Comparison of ENCODE assay signal across 7 mouse cellular contexts in the genomic region with DNA sequence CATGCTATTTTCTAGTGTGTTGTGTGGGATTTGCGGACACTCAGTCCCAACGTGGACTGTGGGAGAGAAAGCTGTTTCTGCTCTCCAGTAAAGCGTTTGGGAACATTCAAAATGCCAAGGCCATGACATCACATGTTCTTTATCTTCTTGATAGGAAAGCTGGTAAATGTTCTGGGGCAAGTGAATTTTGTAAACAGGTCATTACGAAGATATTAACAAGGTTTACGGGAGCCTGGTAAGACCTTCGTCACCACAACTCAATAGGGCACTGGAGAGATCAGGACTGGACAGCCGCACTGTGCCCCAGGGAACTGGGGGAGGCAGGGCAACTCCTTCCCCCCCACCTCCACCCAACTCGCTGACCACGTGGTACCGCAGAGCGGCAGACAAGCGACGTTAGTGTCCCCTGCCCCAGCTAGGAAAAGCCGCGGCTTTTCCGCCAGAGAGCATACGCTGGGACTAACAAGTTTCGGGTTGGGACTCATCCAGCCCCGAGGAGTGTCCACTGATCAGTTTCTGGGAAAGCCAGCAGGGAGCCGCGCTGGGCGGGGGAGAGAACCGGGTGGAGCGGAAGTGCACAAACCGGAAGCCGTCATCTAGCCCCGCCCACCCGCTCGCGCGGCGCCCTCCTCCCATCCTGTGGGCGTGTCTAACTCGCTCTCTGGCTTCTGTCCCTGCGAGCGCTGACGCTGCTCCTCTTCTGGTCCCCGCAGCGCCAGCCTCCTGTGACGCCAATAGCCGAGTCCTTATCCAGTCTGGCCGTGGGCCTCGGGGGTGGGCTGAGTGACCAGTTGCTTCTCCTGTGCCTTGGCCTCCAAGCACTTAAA. TPM values are rescaled to one million over a fixed set of nuclear protein-coding genes. Genes with fewer than 3 reads are reported as not detected.
DNase-seq lines count a peak whose midpoint lies in the region; ATAC-seq and TF ChIP-seq lines count a peak whose summit lies in the region.

No protein-coding gene starts in this region.

- peak overlapping the region; percentile 66 for H3K4me2 ChIP-seq in intestine, postnatal 0 days (replicated peaks; ENCODE audit: low read depth)
- peak overlapping the region; percentile 64 for H3K4me2 ChIP-seq in midbrain, embryonic 12.5 days (replicated peaks)

- no peak for TF ChIP-seq CTCF in intestine, postnatal 0 days (IDR thresholded peaks at IDR 0.05; ENCODE audit: low read depth)
- TF ChIP-seq CTCF in small intestine, adult 2 months (IDR thresholded peaks at IDR 0.05; ENCODE audit: extremely low read depth, insufficient read length, insufficient replicate concordance, low read depth, low read length): no peak

- intact Hi-C loops in left cerebral cortex, postnatal 4 days (cut with DNase I): no loop called here

- peak overlapping the region; percentile 60 for H3K9ac ChIP-seq in intestine, postnatal 0 days (ENCODE audit: low read depth, low read length)
- H3K9ac ChIP-seq in midbrain, embryonic 12.5 days (replicated peaks): peak overlapping the region; percentile 73

- peak; percentile 98 for DNase-seq in adrenal gland, adult 2 months
- DNase-seq in embryo, embryonic 11.5 days (ENCODE audit: low read depth, low spot score): peak; percentile 96
- peak; percentile 98 to 99 for DNase-seq in gastrocnemius, postnatal 4 days (ENCODE audit: low spot score in 2 of 2)
- DNase-seq in left cerebral cortex, postnatal 4 days: peak; percentile 100

- peak; percentile 98 for ATAC-seq in intestine, postnatal 0 days
- peak; percentile 98 for ATAC-seq in midbrain, embryonic 12.5 days (ENCODE audit: low FRiP score, low read depth)

- H3K9me3 ChIP-seq in intestine, postnatal 0 days (ENCODE audit: control insufficient read depth): no peaks in the 10 kb centered on the region
- H3K9me3 ChIP-seq in midbrain, embryonic 12.5 days: no peaks in the 10 kb centered on the region

- H3K27ac ChIP-seq in intestine, postnatal 0 days (ENCODE audit: low read depth, low read length): peak overlapping the region; percentile 96
- peak overlapping the region; percentile 99 for H3K27ac ChIP-seq in midbrain, embryonic 12.5 days (replicated peaks)
- peak overlapping the region; percentile 100 for H3K27ac ChIP-seq in small intestine, adult 2 months (ENCODE audit: insufficient read depth, low read depth, low read length)

- H3K4me3 ChIP-seq in intestine, postnatal 0 days (ENCODE audit: low read depth, low read length): peak overlapping the region; percentile 45
- peak overlapping the region; percentile 65 for H3K4me3 ChIP-seq in midbrain, embryonic 12.5 days
- peak overlapping the region; percentile 83 for H3K4me3 ChIP-seq in small intestine, adult 2 months (ENCODE audit: low read depth, low read length)

- TF ChIP-seq POLR2A in small intestine, adult 2 months (IDR thresholded peaks at IDR 0.05; ENCODE audit: low read depth, low read length): peak; percentile 95

- WGBS in intestine, postnatal 0 days: under 1% methylated on average over 42 of the region's 43 CpGs
- WGBS in midbrain, embryonic 12.5 days: under 1% methylated on average over 43 of the region's 43 CpGs
- WGBS in small intestine, adult 2 months: under 1% methylated on average over 43 of the region's 43 CpGs

- H3K4me1 ChIP-seq in intestine, postnatal 0 days (replicated peaks; ENCODE audit: control insufficient read depth, insufficient read depth, low read length): no peaks in the 10 kb centered on the region
- H3K4me1 ChIP-seq in midbrain, embryonic 12.5 days: peaks cover 23% of the 10 kb centered on the region
- H3K4me1 ChIP-seq in small intestine, adult 2 months (ENCODE audit: control insufficient read depth, insufficient read depth, insufficient read length, low read length): no peaks in the 10 kb centered on the region

- H3K36me3 ChIP-seq in intestine, postnatal 0 days (ENCODE audit: control insufficient read depth, insufficient read depth): no peaks in the 10 kb centered on the region
- H3K36me3 ChIP-seq in midbrain, embryonic 12.5 days: no peaks in the 10 kb centered on the region
- no peaks in the 10 kb centered on the region for H3K36me3 ChIP-seq in small intestine, adult 2 months (ENCODE audit: control insufficient read depth, insufficient read depth, low read length)

- H3K27me3 ChIP-seq in intestine, postnatal 0 days (replicated peaks; ENCODE audit: control insufficient read depth, insufficient read depth, low read length): no peaks in the 10 kb centered on the region
- no peaks in the 10 kb centered on the region for H3K27me3 ChIP-seq in midbrain, embryonic 12.5 days
- no peaks in the 10 kb centered on the region for H3K27me3 ChIP-seq in small intestine, adult 2 months (ENCODE audit: control insufficient read depth, insufficient read depth, low read length)

RNA-seq across cellular contexts. Expression of a gene that starts 16.4 kb away (rescaled TPM):
- 100 to 1,000 TPM in 1 of 2 experiments, 10 to 100 TPM in 1; 65.8 to 125 TPM for total RNA-seq in adrenal gland, adult 2 months (2021)
- 120 and 136 TPM in 2 replicates for polyA plus RNA-seq in adrenal gland, adult 2 months (2012; rRNA removed)
- 10 to 100 TPM; 35.7 to 54.3 TPM for total RNA-seq in gastrocnemius, postnatal 4 days (2021)
- 47.6 and 52.8 TPM in 2 replicates for polyA plus RNA-seq in intestine, postnatal 0 days (2015; fragmentation: Nextera tagmentation; extraction: Ambion mirVana)
- 10 to 100 TPM; 65.7 to 72.1 TPM for total RNA-seq in left cerebral cortex, postnatal 4 days (2021)
- 122 and 125 TPM in 2 replicates for polyA plus RNA-seq in midbrain, embryonic 12.5 days (2016; fragmentation: Nextera tagmentation; extraction: Ambion mirVana)
- 46.7 and 64.3 TPM in 2 replicates for polyA plus RNA-seq in small intestine, adult 2 months (2012; rRNA removed)

Comparison
In these comparisons a context has a peak if more than half of its experiments do, and no peak if none do; other contexts are left out.
1. Peak in every context shown above with its lines: DNase-seq, ATAC-seq, H3K4me3 ChIP-seq and H3K27ac ChIP-seq.